Mouse (Mus musculus) liver, embryonic 14.5 days (tissue): Measurements from ENCODE around the gene Acaca.

Experiments used
- CTCF ChIP-seq: IDR thresholded peaks from 2 replicates; pipeline ENCODE4 v1.5.1; 2016; ENCODE audit warnings: antibody characterized with exemption, low read depth, control low read depth
- EP300 ChIP-seq: IDR thresholded peaks from 2 replicates; pipeline ENCODE4 v1.6.1; 2016; ENCODE audit warnings: antibody characterized with exemption, low read depth

DNA sequence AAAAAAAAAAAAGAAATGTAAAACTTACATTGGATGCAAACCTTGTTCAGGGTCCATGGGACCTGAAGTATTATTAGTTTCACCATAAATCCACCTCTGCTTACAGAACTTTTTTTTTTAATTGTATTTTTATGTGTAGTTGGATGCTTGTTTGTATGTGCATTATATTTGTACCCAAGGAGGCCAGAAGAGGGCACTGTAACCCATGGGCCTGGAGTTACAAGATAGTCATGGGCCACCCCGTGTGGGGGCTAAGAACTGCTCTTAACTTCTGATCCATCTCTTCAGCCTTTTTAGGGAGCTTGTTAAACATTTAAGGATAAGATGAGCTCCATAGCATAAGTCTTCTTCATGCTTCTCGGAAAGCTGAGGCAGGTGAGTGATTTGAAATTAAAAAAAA lies 21.4 kb downstream of the Acaca start:
- TF ChIP-seq CTCF (peak; percentile 58), EP300 (no peak)
